Mouse (Mus musculus) midbrain, embryonic 16.5 days (tissue): Measurements from ENCODE around the gene Ap1m1. TPM values are rescaled to one million over a fixed set of nuclear protein-coding genes. Genes with fewer than 3 reads are reported as not detected.

ENCODE experiments used
- ATAC-seq: fragments of 200-750 bp; cut with Nextera tagmentation; 2 replicates; pipeline ENCODE4 v1.8.0; 2017; ENCODE audit warnings: moderate TSS enrichment
- H3K27ac ChIP-seq: fragments of 300-500 bp; sonication (generic); 2 replicates; pipeline ENCODE4 v1.5.1; 2014; ENCODE audit warnings: mild to moderate bottlenecking, low read length, mixed read lengths
- H3K27me3 ChIP-seq: fragments of 300-500 bp; sonication (generic); 2 replicates; pipeline ENCODE4 v1.6.1; 2014; ENCODE audit warnings: low read depth, low read length, mixed read lengths; ENCODE audit not compliant: control insufficient read depth, insufficient read depth
- H3K36me3 ChIP-seq: fragments of 300-500 bp; sonication (generic); 2 replicates; pipeline ENCODE4 v1.6.1; 2014; ENCODE audit warnings: mild to moderate bottlenecking, low read length, moderate library complexity, mixed read lengths; ENCODE audit not compliant: control insufficient read depth, insufficient read depth
- H3K4me1 ChIP-seq: fragments of 300-500 bp; sonication (generic); 2 replicates; pipeline ENCODE4 v1.6.1; 2014; ENCODE audit warnings: mild to moderate bottlenecking, low read length, mixed read lengths; ENCODE audit not compliant: control insufficient read depth, insufficient read depth
- H3K4me2 ChIP-seq: fragments of 300-500 bp; sonication (generic); 2 replicates; pipeline ENCODE4 v1.6.1; 2014; ENCODE audit warnings: mild to moderate bottlenecking, low read length, mixed read lengths
- H3K4me3 ChIP-seq: fragments of 300-500 bp; sonication (generic); 2 replicates; pipeline ENCODE4 v1.5.1; 2014; ENCODE audit warnings: low read depth, mild to moderate bottlenecking, low read length, moderate library complexity, mixed read lengths
- H3K9ac ChIP-seq: fragments of 300-500 bp; sonication (generic); 2 replicates; pipeline ENCODE4 v1.6.1; 2014; ENCODE audit warnings: low read depth, low read length, mixed read lengths
- H3K9me3 ChIP-seq: fragments of 300-500 bp; sonication (generic); replicated peaks from 2 replicates; pipeline ENCODE4 v1.6.1; 2014; ENCODE audit warnings: mild to moderate bottlenecking, low read length, mixed read lengths; ENCODE audit not compliant: control insufficient read depth, poor library complexity, severe bottlenecking
- WGBS: fragments of 180-500 bp; shearing (Covaris S2); extraction: QIAGEN DNeasy Blood & Tissue Kit; methylation state at CpG from one replicate; pipeline ENCODE4 v1.1.7; 2014; 5-methylcytosine and 5-hydroxymethylcytosine counted together
- polyA plus RNA-seq: library from polyadenylated mRNA; unstranded; fragments of >200 nt; fragmentation: Nextera tagmentation; extraction: Ambion mirVana; gene quantifications from 2 replicates; pipeline ENCODE4 v1.2.1, GENCODE M21; 2015

Ap1m1 gene
- polyA plus RNA-seq, 1 experiment from 2014 or later = 297 TPM

DNA sequence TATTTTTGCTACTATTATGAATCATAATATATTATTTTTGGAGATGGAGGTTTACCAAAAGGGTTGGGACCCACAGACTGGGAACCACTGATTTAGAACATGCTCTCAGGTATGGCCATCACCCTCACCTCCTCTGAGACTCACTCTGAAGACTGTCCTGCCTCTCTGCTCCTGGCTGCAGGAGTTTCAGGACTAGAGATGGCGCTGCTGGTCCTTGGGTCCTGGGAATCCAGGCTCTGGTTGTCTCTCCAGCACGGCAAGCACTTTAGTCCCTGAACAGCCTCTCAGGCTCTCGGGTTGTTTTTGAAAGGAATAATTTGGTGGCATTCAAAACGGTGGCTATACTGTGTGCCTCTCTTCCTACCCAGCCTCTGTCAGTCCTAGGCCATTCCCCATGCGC is 22.1 kb downstream of the Ap1m1 start:
- no peaks in the 10 kb centered on the region for H3K4me1 ChIP-seq
- no peaks in the 10 kb centered on the region for H3K9me3 ChIP-seq
- H3K27me3 ChIP-seq = no peaks in the 10 kb centered on the region
- H3K9ac ChIP-seq = no peak overlapping the region
- no peak for ATAC-seq
- H3K36me3 ChIP-seq = peaks cover 2% of the 10 kb centered on the region; the same call in 1 of the 2 replicates
- 54% methylated on average over 5 of the region's 5 CpGs for WGBS
- H3K4me3 ChIP-seq = no peak overlapping the region
- H3K27ac ChIP-seq = no peak overlapping the region
- H3K4me2 ChIP-seq = no peak overlapping the region

GRCm38 (mm10) chr8:72262756-72263155 is 22.9 kb downstream of the Ap1m1 start:
- 89% methylated on average over 2 of the region's 2 CpGs for WGBS
- no peak overlapping the region for H3K4me2 ChIP-seq
- no peak for ATAC-seq
- H3K9me3 ChIP-seq = no peaks in the 10 kb centered on the region
- no peak overlapping the region for H3K9ac ChIP-seq
- H3K27me3 ChIP-seq = no peaks in the 10 kb centered on the region
- no peaks in the 10 kb centered on the region for H3K36me3 ChIP-seq
- no peak overlapping the region for H3K4me3 ChIP-seq
- no peaks in the 10 kb centered on the region for H3K4me1 ChIP-seq
- H3K27ac ChIP-seq = no peak overlapping the region

- H3K4me2 ChIP-seq = no peak overlapping the region
- no peak overlapping the region for H3K4me3 ChIP-seq
- H3K4me1 ChIP-seq = no peaks in the 10 kb centered on the region
- no peaks in the 10 kb centered on the region for H3K9me3 ChIP-seq
- H3K36me3 ChIP-seq = no peaks in the 10 kb centered on the region
- no peak overlapping the region for H3K27ac ChIP-seq
- WGBS = 71% methylated on average over 7 of the region's 7 CpGs
- H3K27me3 ChIP-seq = no peaks in the 10 kb centered on the region
- ATAC-seq = no peak
- no peak overlapping the region for H3K9ac ChIP-seq
Measured at GRCm38 (mm10) chr8:72263451-72263850, 23.6 kb downstream of the Ap1m1 start.

GRCm38 (mm10) chr8:72265342-72265741 is 25.5 kb downstream of the Ap1m1 start:
- ATAC-seq = no peak
- Histone ChIP-seq H3K36me3 (no peaks in the 10 kb centered on the region), H3K4me1 (no peaks in the 10 kb centered on the region), H3K27ac (no peak overlapping the region), H3K4me3 (no peak overlapping the region), H3K27me3 (no peaks in the 10 kb centered on the region), H3K9me3 (no peaks in the 10 kb centered on the region), H3K4me2 (no peak overlapping the region), H3K9ac (no peak overlapping the region)
- 61% methylated on average over 5 of the region's 7 CpGs for WGBS

- H3K9ac ChIP-seq = no peak overlapping the region
- no peaks in the 10 kb centered on the region for H3K36me3 ChIP-seq
- ATAC-seq = no peak
- H3K4me3 ChIP-seq = no peak overlapping the region
- no peak overlapping the region for H3K4me2 ChIP-seq
- no peaks in the 10 kb centered on the region for H3K4me1 ChIP-seq
- no peaks in the 10 kb centered on the region for H3K27me3 ChIP-seq
- H3K9me3 ChIP-seq = no peaks in the 10 kb centered on the region
- no peak overlapping the region for H3K27ac ChIP-seq
Measured at GRCm38 (mm10) chr8:72266671-72267070, 26.9 kb downstream of the Ap1m1 start.

DNA sequence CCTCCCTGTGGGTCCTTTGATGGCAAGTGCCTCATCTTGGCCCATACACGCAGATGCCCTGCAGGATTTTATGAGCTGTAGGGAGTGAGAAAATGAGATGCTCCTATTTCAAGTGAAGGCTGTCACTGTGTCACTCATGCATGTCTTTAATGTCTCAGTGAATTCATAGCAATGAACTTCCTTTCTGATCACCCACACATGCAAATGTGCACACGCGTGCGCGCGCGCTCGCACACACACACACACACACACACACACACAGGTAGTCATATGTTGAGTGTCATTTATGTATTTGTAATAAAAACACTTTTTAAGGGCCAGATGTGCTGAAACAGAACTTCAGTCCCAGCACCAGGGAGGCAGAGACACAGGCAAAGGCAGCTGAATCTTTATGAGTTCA is 27.3 kb downstream of the Ap1m1 start:
- Histone ChIP-seq H3K27ac (no peak overlapping the region), H3K9me3 (no peaks in the 10 kb centered on the region), H3K27me3 (no peaks in the 10 kb centered on the region), H3K9ac (no peak overlapping the region), H3K4me1 (no peaks in the 10 kb centered on the region), H3K4me3 (no peak overlapping the region), H3K4me2 (no peak overlapping the region), H3K36me3 (no peaks in the 10 kb centered on the region)
- over 99% methylated on average over 8 of the region's 8 CpGs for WGBS
- no peak for ATAC-seq

DNA sequence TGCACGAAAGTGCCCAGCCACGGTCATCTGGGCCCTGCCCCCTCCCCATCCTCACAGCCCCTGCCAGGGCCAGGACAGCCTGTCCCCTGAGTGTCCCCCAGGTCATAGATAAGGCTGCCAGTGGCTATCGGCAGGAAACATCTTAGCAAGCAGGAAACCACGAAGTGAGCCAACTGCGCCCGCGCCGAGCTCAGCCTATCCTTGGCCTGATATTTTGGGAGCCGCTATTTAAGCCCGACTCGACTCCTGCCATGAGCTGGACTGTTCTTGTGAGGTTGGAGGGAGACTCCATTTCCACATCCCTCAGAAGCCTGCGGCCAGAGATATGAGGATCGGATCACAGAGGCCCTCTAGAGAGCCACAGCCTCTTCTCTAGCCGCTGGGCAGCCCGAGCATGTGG is 28.5 kb downstream of the Ap1m1 start:
- no peak for ATAC-seq
- 88% methylated on average over 15 of the region's 15 CpGs for WGBS
- H3K4me1 ChIP-seq = no peaks in the 10 kb centered on the region
- H3K4me3 ChIP-seq = no peak overlapping the region
- no peak overlapping the region for H3K4me2 ChIP-seq
- H3K27ac ChIP-seq = 0 out of 2 replicates have a peak overlapping the region, but pooled peaks have one; percentile 52
- no peaks in the 10 kb centered on the region for H3K27me3 ChIP-seq
- no peaks in the 10 kb centered on the region for H3K36me3 ChIP-seq
- H3K9me3 ChIP-seq = no peaks in the 10 kb centered on the region
- no peak overlapping the region for H3K9ac ChIP-seq

- no peak overlapping the region for H3K4me3 ChIP-seq
- ATAC-seq = no peak
- no peaks in the 10 kb centered on the region for H3K9me3 ChIP-seq
- no peak overlapping the region for H3K27ac ChIP-seq
- WGBS = 89% methylated on average over 12 of the region's 12 CpGs
- H3K4me2 ChIP-seq = no peak overlapping the region
- no peaks in the 10 kb centered on the region for H3K36me3 ChIP-seq
- no peak overlapping the region for H3K9ac ChIP-seq
- no peaks in the 10 kb centered on the region for H3K27me3 ChIP-seq
- H3K4me1 ChIP-seq = no peaks in the 10 kb centered on the region
Measured at GRCm38 (mm10) chr8:72270606-72271005, 30.8 kb downstream of the Ap1m1 start.

GRCm38 (mm10) chr8:72271051-72271660 is 31.3 kb downstream of the Ap1m1 start:
- Histone ChIP-seq H3K9ac (no peak overlapping the region), H3K36me3 (no peaks in the 10 kb centered on the region), H3K27me3 (no peaks in the 10 kb centered on the region), H3K4me2 (no peak overlapping the region), H3K27ac (no peak overlapping the region), H3K4me3 (no peak overlapping the region), H3K4me1 (no peaks in the 10 kb centered on the region), H3K9me3 (no peaks in the 10 kb centered on the region)
- 80% methylated on average over 11 of the region's 11 CpGs for WGBS
- no peak for ATAC-seq
